In genomic region chr19:23142427-23143073, GRCm38 (mm10) we compare ENCODE assay signal across 7 mouse cellular contexts. TPM values are rescaled to one million over a fixed set of nuclear protein-coding genes. Genes with fewer than 3 reads are reported as not detected.
DNase-seq lines count a peak whose midpoint lies in the region; ATAC-seq and TF ChIP-seq lines count a peak whose summit lies in the region.

No protein-coding gene starts in this region.

- no peaks in the 10 kb centered on the region for H3K36me3 ChIP-seq in thymus, adult 2 months (ENCODE audit: control insufficient read depth, insufficient read depth, low read length)
- no peaks in the 10 kb centered on the region for H3K36me3 ChIP-seq in embryonic facial prominence, embryonic 15.5 days
- no peaks in the 10 kb centered on the region for H3K36me3 ChIP-seq in hindbrain, embryonic 16.5 days (ENCODE audit: control insufficient read depth, insufficient read depth, low read length)
- H3K36me3 ChIP-seq in liver, embryonic 15.5 days (replicated peaks): no peaks in the 10 kb centered on the region

- WGBS in thymus, adult 2 months: 27% methylated on average over 28 of the region's 28 CpGs
- 3% methylated on average over 28 of the region's 28 CpGs for WGBS in embryonic facial prominence, embryonic 15.5 days
- 1% methylated on average over 27 of the region's 28 CpGs for WGBS in hindbrain, embryonic 16.5 days
- WGBS in liver, embryonic 15.5 days (ENCODE audit: insufficient replicate concordance): 7% methylated on average over 28 of the region's 28 CpGs

- no peak overlapping the region for H3K27ac ChIP-seq in thymus, adult 2 months (ENCODE audit: control insufficient read depth, insufficient read depth, low read length)
- H3K27ac ChIP-seq in embryonic facial prominence, embryonic 15.5 days (replicated peaks): no peak overlapping the region
- peak overlapping the region; percentile 34; the same call in 1 of the 2 replicates for H3K27ac ChIP-seq in hindbrain, embryonic 16.5 days (ENCODE audit: low read depth, low read length)
- no peak overlapping the region for H3K27ac ChIP-seq in liver, embryonic 15.5 days (replicated peaks)

- H3K9me3 ChIP-seq in embryonic facial prominence, embryonic 15.5 days (replicated peaks): no peaks in the 10 kb centered on the region
- H3K9me3 ChIP-seq in hindbrain, embryonic 16.5 days (ENCODE audit: control insufficient read depth, low read length): no peaks in the 10 kb centered on the region
- no peaks in the 10 kb centered on the region for H3K9me3 ChIP-seq in liver, embryonic 15.5 days (replicated peaks)

- TF ChIP-seq POLR2A in thymus, adult 2 months (IDR thresholded peaks at IDR 0.05; ENCODE audit: control insufficient read depth, extremely low read depth, insufficient read depth, low read length, poor library complexity): no peak

- no peak for ATAC-seq in embryonic facial prominence, embryonic 15.5 days (ENCODE audit: insufficient number of reproducible peaks, low FRiP score, low TSS enrichment, low read depth)
- ATAC-seq in hindbrain, embryonic 16.5 days: no peak
- ATAC-seq in liver, embryonic 15.5 days (ENCODE audit: insufficient read depth): no peak

- peak overlapping the region; percentile 20; the same call in 1 of the 2 replicates for H3K4me3 ChIP-seq in thymus, adult 2 months (ENCODE audit: control insufficient read depth, insufficient read depth, low read length)
- peak overlapping the region; percentile 62 for H3K4me3 ChIP-seq in embryonic facial prominence, embryonic 15.5 days (replicated peaks)
- peak overlapping the region; percentile 66 for H3K4me3 ChIP-seq in hindbrain, embryonic 16.5 days (ENCODE audit: low read length)
- peak overlapping the region; percentile 73 for H3K4me3 ChIP-seq in liver, embryonic 15.5 days (replicated peaks)

- H3K27me3 ChIP-seq in thymus, adult 2 months (ENCODE audit: control insufficient read depth, insufficient read depth, low read length): peaks cover 8% of the 10 kb centered on the region; the same call in 1 of the 2 replicates
- peaks cover 10% of the 10 kb centered on the region; the same call in 1 of the 2 replicates for H3K27me3 ChIP-seq in embryonic facial prominence, embryonic 15.5 days
- peaks cover 7% of the 10 kb centered on the region for H3K27me3 ChIP-seq in hindbrain, embryonic 16.5 days (replicated peaks; ENCODE audit: control insufficient read depth, insufficient read depth, low read length)
- peaks cover 23% of the 10 kb centered on the region for H3K27me3 ChIP-seq in liver, embryonic 15.5 days

- peak overlapping the region; percentile 53; the same call in 1 of the 2 replicates for H3K9ac ChIP-seq in embryonic facial prominence, embryonic 15.5 days
- peak overlapping the region; percentile 72 for H3K9ac ChIP-seq in hindbrain, embryonic 16.5 days (ENCODE audit: low read depth, low read length)
- H3K9ac ChIP-seq in liver, embryonic 15.5 days: peak overlapping the region; percentile 68

- H3K4me1 ChIP-seq in thymus, adult 2 months (replicated peaks; ENCODE audit: control insufficient read depth, insufficient read depth, low read length): peaks cover 7% of the 10 kb centered on the region
- peaks cover 34% of the 10 kb centered on the region for H3K4me1 ChIP-seq in embryonic facial prominence, embryonic 15.5 days
- H3K4me1 ChIP-seq in hindbrain, embryonic 16.5 days (ENCODE audit: control insufficient read depth, insufficient read depth, low read depth, low read length): peaks cover 15% of the 10 kb centered on the region
- peaks cover 58% of the 10 kb centered on the region for H3K4me1 ChIP-seq in liver, embryonic 15.5 days (replicated peaks)

- peak overlapping the region; percentile 94 for H3K4me2 ChIP-seq in embryonic facial prominence, embryonic 15.5 days (replicated peaks)
- H3K4me2 ChIP-seq in hindbrain, embryonic 16.5 days (ENCODE audit: low read length): peak overlapping the region; percentile 98
- peak overlapping the region; percentile 100 for H3K4me2 ChIP-seq in liver, embryonic 15.5 days

- TF ChIP-seq CTCF in thymus, adult 2 months (IDR thresholded peaks at IDR 0.05; ENCODE audit: borderline replicate concordance, control insufficient read depth, extremely low read depth, insufficient read depth, low read length, poor library complexity): no peak

- no peak for DNase-seq in thymus, adult 2 months
- no peak for DNase-seq in thymus, adult 18-20 months
- DNase-seq in skeletal muscle tissue, adult 2 months (ENCODE audit: low read depth, low spot score): peak; percentile 86
- DNase-seq in urinary bladder, postnatal 14 days (ENCODE audit: low spot score): no peak

RNA-seq across cellular contexts. Expression of gene Klf9, which starts 1.5 kb away (rescaled TPM):
- polyA plus RNA-seq in thymus, adult 2 months (2012; rRNA removed): 6.9 and 7.4 TPM in 2 replicates
- 6.9 and 7.5 TPM in 2 replicates for polyA plus RNA-seq in embryonic facial prominence, embryonic 15.5 days (2015; fragmentation: Nextera tagmentation; extraction: Ambion mirVana)
- 3.8 and 4.9 TPM in 2 replicates for polyA plus RNA-seq in hindbrain, embryonic 16.5 days (2015; fragmentation: Nextera tagmentation; extraction: Ambion mirVana)
- 1.1 and 1.3 TPM in 2 replicates for polyA plus RNA-seq in liver, embryonic 15.5 days (2015; fragmentation: Nextera tagmentation; extraction: Ambion mirVana)

Comparison
In these comparisons a context has a peak if more than half of its experiments do, and no peak if none do; other contexts are left out.
1. H3K4me3 ChIP-seq: peak in every context shown above with its lines; median percentile 73 in liver, embryonic 15.5 days; 66 in hindbrain, embryonic 16.5 days; 62 in embryonic facial prominence, embryonic 15.5 days; 20 in thymus, adult 2 months.